In the genomic region with DNA sequence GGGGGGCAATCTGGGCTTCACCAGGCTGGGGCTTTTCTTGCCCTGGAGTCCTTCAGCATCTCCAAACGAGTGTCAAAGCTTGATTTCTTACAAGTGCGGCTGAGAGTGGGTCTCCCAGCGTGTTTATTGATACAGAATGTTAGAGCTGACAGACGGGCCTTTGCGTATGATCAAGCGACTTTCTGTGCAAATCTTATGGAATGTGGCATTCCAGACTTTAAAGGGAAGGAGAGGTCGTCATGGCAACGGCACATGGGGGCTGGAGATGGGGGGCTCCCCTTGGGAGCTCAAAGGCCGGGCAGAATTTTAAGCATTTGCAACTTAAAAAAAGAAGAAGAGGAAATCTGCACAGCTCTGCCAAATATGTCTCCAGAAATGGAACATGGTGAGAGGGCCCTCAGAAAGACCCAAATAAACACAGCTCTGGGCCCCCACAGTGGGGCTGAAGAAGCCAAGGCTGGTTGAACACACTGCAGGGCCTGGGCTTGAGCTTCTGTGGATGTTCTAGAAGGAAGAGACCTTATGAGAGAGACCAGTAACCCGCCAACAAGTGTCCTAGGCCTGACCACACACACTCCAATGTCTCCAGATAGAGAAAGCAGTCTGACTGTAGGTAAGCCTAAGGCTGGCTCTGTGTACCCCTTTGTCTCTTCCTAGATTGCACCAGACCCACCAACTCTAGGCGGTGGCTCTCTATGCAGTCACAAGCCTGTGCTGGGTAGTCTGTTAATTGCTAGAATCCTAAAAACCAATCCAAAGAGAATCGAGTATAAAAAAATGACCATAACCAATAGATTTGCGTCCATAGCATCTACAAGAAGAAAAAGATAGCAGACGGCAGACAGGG, we compare ENCODE assay signal across 8 mouse cellular contexts. TPM values are rescaled to one million over a fixed set of nuclear protein-coding genes. Genes with fewer than 3 reads are reported as not detected.
DNase-seq lines count a peak whose midpoint lies in the region; ATAC-seq and TF ChIP-seq lines count a peak whose summit lies in the region.
"Had no signal": no experiment of that assay in that cellular context is flagged by ENCODE, and none has a peak within 500 bp of the region (broad histone marks: within the 10 kb centered on the region; RNA-seq: fewer than 3 reads in every experiment).

No protein-coding gene starts in this region.

- TF ChIP-seq POLR2A in cerebellum, adult 2 months (IDR thresholded peaks at IDR 0.05; ENCODE audit: borderline replicate concordance, insufficient read depth, low read length): no peak

- H3K4me3 ChIP-seq in lung, embryonic 16.5 days (ENCODE audit: low read length): no peak overlapping the region
- no peak overlapping the region for H3K4me3 ChIP-seq in forebrain, embryonic 12.5 days (replicated peaks)
- H3K4me3 ChIP-seq in limb, embryonic 10.5 days: 0 out of 2 replicates have a peak overlapping the region, but pooled peaks have one; percentile 8
- no peak overlapping the region for H3K4me3 ChIP-seq in neural tube, embryonic 15.5 days (replicated peaks)
- H3K4me3 ChIP-seq in cerebellum, adult 2 months (replicated peaks; ENCODE audit: insufficient read depth, low read depth, low read length): no peak overlapping the region
- H3K4me3 ChIP-seq: megakaryocyte, embryonic 14.5 days had no signal

- ATAC-seq in lung, embryonic 16.5 days (ENCODE audit: low read depth): peak; percentile 55
- peak; percentile 23; the same call in 1 of the 2 replicates for ATAC-seq in forebrain, embryonic 12.5 days (ENCODE audit: low FRiP score)
- ATAC-seq in neural tube, embryonic 15.5 days (ENCODE audit: low FRiP score): no peak

- no peaks in the 10 kb centered on the region for H3K9me3 ChIP-seq in lung, embryonic 16.5 days (ENCODE audit: control insufficient read depth, low read length)
- no peaks in the 10 kb centered on the region for H3K9me3 ChIP-seq in forebrain, embryonic 12.5 days
- no peaks in the 10 kb centered on the region for H3K9me3 ChIP-seq in limb, embryonic 10.5 days (replicated peaks)
- no peaks in the 10 kb centered on the region for H3K9me3 ChIP-seq in neural tube, embryonic 15.5 days (replicated peaks)
- H3K9me3 ChIP-seq: megakaryocyte, embryonic 14.5 days had no signal

- no peak for DNase-seq in lung, adult 18-20 months
- peak; percentile 55 for DNase-seq in limb, embryonic 10.5 days (ENCODE audit: low spot score)
- no peak for DNase-seq in cerebellum, adult 2 months
- no peak for DNase-seq in ovary, postnatal 14 days (ENCODE audit: low spot score)

- 39% methylated on average over 14 of the region's 14 CpGs for WGBS in lung, embryonic 16.5 days
- 43% methylated on average over 14 of the region's 14 CpGs for WGBS in forebrain, embryonic 12.5 days
- WGBS in limb, embryonic 10.5 days: 49% methylated on average over 14 of the region's 14 CpGs
- 43% methylated on average over 14 of the region's 14 CpGs for WGBS in neural tube, embryonic 15.5 days
- 64% methylated on average over 14 of the region's 14 CpGs for WGBS in cerebellum, adult 2 months

- no peak overlapping the region for H3K9ac ChIP-seq in lung, embryonic 16.5 days (ENCODE audit: low read length)
- no peak overlapping the region for H3K9ac ChIP-seq in forebrain, embryonic 12.5 days
- H3K9ac ChIP-seq in neural tube, embryonic 15.5 days (replicated peaks): no peak overlapping the region

- H3K27me3 ChIP-seq in lung, embryonic 16.5 days (ENCODE audit: control insufficient read depth, insufficient read depth, low read depth, low read length): no peaks in the 10 kb centered on the region; the same call in 1 of the 2 replicates
- H3K27me3 ChIP-seq in forebrain, embryonic 12.5 days: peaks cover 39% of the 10 kb centered on the region
- no peaks in the 10 kb centered on the region for H3K27me3 ChIP-seq in limb, embryonic 10.5 days (ENCODE audit: low read depth, poor library complexity, severe bottlenecking)
- H3K27me3 ChIP-seq in neural tube, embryonic 15.5 days (replicated peaks): 0 out of 2 replicates have a peak, but pooled peaks cover 4% of the 10 kb centered on the region
- no peaks in the 10 kb centered on the region for H3K27me3 ChIP-seq in cerebellum, adult 2 months (ENCODE audit: control insufficient read depth, insufficient read depth, low read length)

- H3K4me1 ChIP-seq in lung, embryonic 16.5 days (replicated peaks; ENCODE audit: control insufficient read depth, insufficient read depth, low read length): peaks cover 38% of the 10 kb centered on the region
- H3K4me1 ChIP-seq in forebrain, embryonic 12.5 days: peaks cover 28% of the 10 kb centered on the region
- H3K4me1 ChIP-seq in limb, embryonic 10.5 days: peaks cover 77% of the 10 kb centered on the region
- peaks cover 27% of the 10 kb centered on the region for H3K4me1 ChIP-seq in neural tube, embryonic 15.5 days
- no peaks in the 10 kb centered on the region for H3K4me1 ChIP-seq in cerebellum, adult 2 months (ENCODE audit: control insufficient read depth, insufficient read depth, low read length)

- no peak for TF ChIP-seq CTCF in cerebellum, adult 2 months (IDR thresholded peaks at IDR 0.05; ENCODE audit: borderline replicate concordance, insufficient read depth, low read depth, low read length)

- no peaks in the 10 kb centered on the region for H3K36me3 ChIP-seq in lung, embryonic 16.5 days (ENCODE audit: control insufficient read depth, insufficient read depth, low read length)
- no peaks in the 10 kb centered on the region for H3K36me3 ChIP-seq in forebrain, embryonic 12.5 days (replicated peaks)
- no peaks in the 10 kb centered on the region for H3K36me3 ChIP-seq in limb, embryonic 10.5 days
- no peaks in the 10 kb centered on the region for H3K36me3 ChIP-seq in neural tube, embryonic 15.5 days

- peak overlapping the region; percentile 70 for H3K27ac ChIP-seq in lung, embryonic 16.5 days (ENCODE audit: low read length)
- no peak overlapping the region; the same call in 1 of the 2 replicates for H3K27ac ChIP-seq in forebrain, embryonic 12.5 days
- peak overlapping the region; percentile 84 for H3K27ac ChIP-seq in limb, embryonic 10.5 days
- peak overlapping the region; percentile 28; the same call in 1 of the 2 replicates for H3K27ac ChIP-seq in neural tube, embryonic 15.5 days (replicated peaks)
- no peak overlapping the region for H3K27ac ChIP-seq in cerebellum, adult 2 months (ENCODE audit: insufficient read depth, low read length)

- no peak overlapping the region for H3K4me2 ChIP-seq in lung, embryonic 16.5 days (ENCODE audit: low read depth, low read length)
- H3K4me2 ChIP-seq in forebrain, embryonic 12.5 days: no peak overlapping the region; the same call in 1 of the 2 replicates
- H3K4me2 ChIP-seq in neural tube, embryonic 15.5 days: 0 out of 2 replicates have a peak overlapping the region, but pooled peaks have one; percentile 11

RNA-seq across cellular contexts. Expression of gene Twist2, which starts 40.9 kb away (rescaled TPM):
- polyA plus RNA-seq in lung, embryonic 16.5 days (2015; fragmentation: Nextera tagmentation; extraction: Ambion mirVana): 6.8 and 7.2 TPM in 2 replicates
- polyA plus RNA-seq in forebrain, embryonic 12.5 days (2016; fragmentation: Nextera tagmentation; extraction: Ambion mirVana): 6.2 and 8.8 TPM in 2 replicates
- polyA plus RNA-seq in limb, embryonic 10.5 days (2016; fragmentation: Nextera tagmentation; extraction: Ambion mirVana): 40.2 and 47.3 TPM in 2 replicates
- 2.8 and 4.8 TPM in 2 replicates for polyA plus RNA-seq in neural tube, embryonic 15.5 days (2015; fragmentation: Nextera tagmentation; extraction: Ambion mirVana)
- 0.15 and 0.17 TPM in 2 replicates for polyA plus RNA-seq in cerebellum, adult 2 months (2012; rRNA removed)

Comparison
In these comparisons a context has a peak if more than half of its experiments do, and no peak if none do; other contexts are left out.
1. H3K27ac ChIP-seq: peak in lung, embryonic 16.5 days (single experiment), limb, embryonic 10.5 days (single experiment) and neural tube, embryonic 15.5 days (single experiment); none in forebrain, embryonic 12.5 days (single experiment) and cerebellum, adult 2 months (single experiment).